10 mouse cellular contexts compared by ENCODE assay signal in the genomic region with DNA sequence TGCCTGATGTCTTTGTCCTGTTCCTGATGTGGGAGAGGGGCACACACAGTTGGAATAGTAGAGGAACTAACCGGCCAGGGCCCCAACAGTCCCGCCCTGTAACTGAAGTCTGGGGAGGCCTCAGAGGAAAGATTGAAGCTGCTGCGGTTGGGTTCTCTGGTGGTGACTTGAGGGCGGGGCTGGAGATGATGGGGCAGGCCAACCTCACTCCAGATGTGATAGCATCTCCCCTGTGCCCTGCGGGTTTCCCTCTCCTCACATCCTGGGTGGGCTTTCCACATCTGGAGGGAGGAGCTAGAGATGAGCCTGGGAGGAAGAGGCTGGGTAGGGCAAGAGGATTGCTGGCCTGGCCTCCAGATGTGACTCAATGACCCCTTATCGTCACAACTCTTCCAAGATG. TPM values are rescaled to one million over a fixed set of nuclear protein-coding genes. Genes with fewer than 3 reads are reported as not detected.
A peak's percentile ranks its signal among the peaks of the same experiment; 100 is the strongest.
DNase-seq lines count a peak whose midpoint lies in the region; ATAC-seq and TF ChIP-seq lines count a peak whose summit lies in the region.
"Had no signal": no experiment of that assay in that cellular context is flagged by ENCODE, and none has a peak within 500 bp of the region (broad histone marks: within the 10 kb centered on the region; RNA-seq: fewer than 3 reads in every experiment).

No protein-coding gene starts in this region.

- no peak for TF ChIP-seq CTCF in CH12.LX (conservative IDR thresholded peaks at IDR 0.05 in 1 of 2, IDR thresholded peaks at IDR 0.05 in 1 of 2; ENCODE audit: low read depth in 2 of 2, low read length in 2 of 2)

- dilution Hi-C loops in CH12.LX (cut with MboI; ENCODE audit: extremely low pct_ligation_motif_present, extremely low pct_unique_long_range_greater_than_20kb, low sequenced_read_pairs), result no loop called here

- peaks cover 33 to 68% of the 10 kb centered on the region in 2 experiments for H3K4me1 ChIP-seq in CH12.LX (ENCODE audit: control insufficient read depth in 1 of 2, insufficient read depth in 2 of 2)

- H3K9ac ChIP-seq in CH12.LX (ENCODE audit: insufficient read depth, low read depth), result peak overlapping the region; percentile 36
- H3K9ac ChIP-seq: hindbrain, embryonic 13.5 days had no signal

- intact Hi-C loops in gastrocnemius, postnatal 14 days (cut with DNase I; ENCODE audit: low total_unique reads), result no loop called here

- H3K4me3 ChIP-seq in CH12.LX (replicated peaks in 1 of 3; ENCODE audit: low read depth in 2 of 3, low read length in 2 of 3, poor library complexity in 1 of 3), result peak overlapping the region; percentile 17 to 49 (median 29)
- H3K4me3 ChIP-seq: hindbrain, embryonic 13.5 days; left cerebral cortex, adult 2 months had no signal

- peaks cover 0 to 14% of the 10 kb centered on the region in 2 experiments for H3K36me3 ChIP-seq in CH12.LX (replicated peaks in 1 of 2; ENCODE audit: control insufficient read depth in 1 of 2, insufficient read depth in 1 of 2, low read length in 1 of 2)

- H3K27me3 ChIP-seq in CH12.LX (replicated peaks), result no peaks in the 10 kb centered on the region

- peak; percentile 47; the same call in 1 of the 2 replicates for TF ChIP-seq EP300 in CH12.LX (IDR thresholded peaks at IDR 0.05; ENCODE audit: low read length)

- peak; percentile 35 for DNase-seq in cerebellum, adult 11-12 months
- DNase-seq in cerebellum, adult 9-10 months, result no peak
- peak; percentile 89 for DNase-seq in CH12.LX (ENCODE audit: extremely low read depth)
- DNase-seq in gastrocnemius, postnatal 14 days, result no peak
- no peak for DNase-seq in neural tube, embryonic 10.5 days (ENCODE audit: extremely low spot score, low spot score)
- no peak for DNase-seq in urinary bladder, postnatal 10 days (ENCODE audit: low spot score)

- H3K9me3 ChIP-seq in CH12.LX (replicated peaks; ENCODE audit: low read length), result peaks cover 3% of the 10 kb centered on the region
- H3K9me3 ChIP-seq: hindbrain, embryonic 13.5 days had no signal

- H3K27ac ChIP-seq in CH12.LX (ENCODE audit: insufficient read depth, low read depth), result peak overlapping the region; percentile 68
- H3K27ac ChIP-seq: hindbrain, embryonic 13.5 days; left cerebral cortex, adult 2 months had no signal

- in situ Hi-C loops in CH12.LX (cut with MboI; ENCODE audit: low pct_ligation_motif_present, low pct_unique_long_range_greater_than_20kb, low sequenced_read_pairs), result loop anchor here (25.0 kb wide), 1 partner anchor 414 kb away; a partner anchor contains a TSS

- no peak for TF ChIP-seq RAD21 in CH12.LX (IDR thresholded peaks at IDR 0.05; ENCODE audit: low read depth, low read length)

- TF ChIP-seq POLR2A in CH12.LX (IDR thresholded peaks at IDR 0.05; ENCODE audit: low read depth, low read length), result peak; percentile 78

- H3K79me2 ChIP-seq in CH12.LX (replicated peaks; ENCODE audit: control insufficient read depth, extremely low read depth, insufficient read depth, poor library complexity, severe bottlenecking), result peaks cover 4% of the 10 kb centered on the region; the same call in 1 of the 2 replicates

- peak overlapping the region; percentile 42 for H3K4me2 ChIP-seq in CH12.LX (ENCODE audit: insufficient read depth, low read depth, poor library complexity, severe bottlenecking)
- H3K4me2 ChIP-seq: hindbrain, embryonic 13.5 days had no signal

- peak; percentile 50 for ATAC-seq in granulocyte monocyte progenitor cell, adult 5-6 weeks (replicated peaks; ENCODE audit: poor library complexity, severe bottlenecking)
- ATAC-seq in monocyte, adult 5-6 weeks (replicated peaks; ENCODE audit: insufficient number of reproducible peaks, low FRiP score, low TSS enrichment, poor library complexity, severe bottlenecking), result peak; percentile 42; the same call in 1 of the 2 replicates

TF ChIP-seq in CH12.LX, 34 proteins besides CTCF, POLR2A, EP300 and RAD21:
- 0 out of 2 replicates have a peak, but pooled peaks have one; percentile 20 for TF ChIP-seq NRF1 (IDR thresholded peaks at IDR 0.05; ENCODE audit: low read depth, low read length)
- TF ChIP-seq MXI1 (IDR thresholded peaks at IDR 0.05; ENCODE audit: low read depth, low read length), result no peak
- TF ChIP-seq MEF2A (IDR thresholded peaks at IDR 0.05; ENCODE audit: borderline replicate concordance, low read depth, low read length), result peak; percentile 39; the same call in 1 of the 2 replicates
- TF ChIP-seq NELFE (IDR thresholded peaks at IDR 0.05; ENCODE audit: low read depth, low read length), result peak; percentile 66
- TF ChIP-seq TBP (conservative IDR thresholded peaks at IDR 0.05; ENCODE audit: low read depth, low read length), result peak; percentile 45; the same call in 1 of the 2 replicates
- no peak for TF ChIP-seq KAT2A (IDR thresholded peaks at IDR 0.05; ENCODE audit: insufficient replicate concordance, low read length)
- TF ChIP-seq HCFC1 (IDR thresholded peaks at IDR 0.05; ENCODE audit: low read depth, low read length), result no peak; the same call in 1 of the 2 replicates
- peak; percentile 84 for TF ChIP-seq TCF12 (IDR thresholded peaks at IDR 0.05; ENCODE audit: low read depth, low read length)
- TF ChIP-seq BHLHE40 (IDR thresholded peaks at IDR 0.05; ENCODE audit: low read depth, low read length), result peak; percentile 32
- peak; percentile 42; the same call in 1 of the 2 replicates for TF ChIP-seq IRF4 (IDR thresholded peaks at IDR 0.05; ENCODE audit: low read depth, low read length)
- no peak; the same call in 1 of the 2 replicates for TF ChIP-seq JUND (conservative IDR thresholded peaks at IDR 0.05; ENCODE audit: low read depth, low read length)
- TF ChIP-seq ETS1 (conservative IDR thresholded peaks at IDR 0.05; ENCODE audit: low read depth, low read length), result peak; percentile 67

RNA-seq across cellular contexts. Expression of a gene that starts 2.9 kb away (rescaled TPM):
- total RNA-seq in CH12.LX (2012; rRNA removed) (735 and 858 TPM in 2 replicates), CH12.LX (2014; rRNA removed) (791 and 805 TPM in 2 replicates)
- polyA plus RNA-seq in CH12.LX (2012; ENCODE audit: insufficient read length, low read depth), result 592 and 637 TPM in 2 replicates
- 677 and 745 TPM in 2 replicates for total RNA-seq in granulocyte monocyte progenitor cell, adult 5-6 weeks (2014; fragmentation: Nextera tagmentation)
- 746 and 991 TPM in 2 replicates for total RNA-seq in granulocyte monocyte progenitor cell, adult 5-6 weeks (2017)
- total RNA-seq in monocyte, adult 5-6 weeks (2017), result 404 to 1,073 TPM (median 510 TPM) in 3 replicates
- 100 to 1,000 TPM; 398 to 459 TPM for total RNA-seq in gastrocnemius, postnatal 14 days (2021)

RNA-seq across cellular contexts. Expression of a gene that starts 9.9 kb away (rescaled TPM):
- total RNA-seq in CH12.LX (2012; rRNA removed) (9.3 and 9.8 TPM in 2 replicates), CH12.LX (2014; rRNA removed) (2.8 and 3.1 TPM in 2 replicates)
- polyA plus RNA-seq in CH12.LX (2012; ENCODE audit: insufficient read length, low read depth), result 3.4 and 5.4 TPM in 2 replicates
- total RNA-seq in granulocyte monocyte progenitor cell, adult 5-6 weeks (2014; fragmentation: Nextera tagmentation), result 10.6 and 19.8 TPM in 2 replicates
- total RNA-seq in granulocyte monocyte progenitor cell, adult 5-6 weeks (2017), result 4.0 and 6.4 TPM in 2 replicates
- 1.1 to 3.5 TPM in 2 of 3 replicates, not detected in the other for total RNA-seq in monocyte, adult 5-6 weeks (2017)
- total RNA-seq in gastrocnemius, postnatal 14 days (2021), result 1 to 10 TPM; 4.8 to 6.8 TPM

RNA-seq across cellular contexts. Expression of a gene that starts 11.1 kb away (rescaled TPM):
- total RNA-seq in CH12.LX (2012; rRNA removed) (33.2 and 40.0 TPM in 2 replicates), CH12.LX (2014; rRNA removed) (13.2 and 13.7 TPM in 2 replicates)
- polyA plus RNA-seq in CH12.LX (2012; ENCODE audit: insufficient read length, low read depth), result 89.5 and 91.1 TPM in 2 replicates
- total RNA-seq in granulocyte monocyte progenitor cell, adult 5-6 weeks (2014; fragmentation: Nextera tagmentation), result 34.4 and 60.8 TPM in 2 replicates
- 20.1 and 30.7 TPM in 2 replicates for total RNA-seq in granulocyte monocyte progenitor cell, adult 5-6 weeks (2017)
- 8.3 to 18.0 TPM (median 11.6 TPM) in 3 replicates for total RNA-seq in monocyte, adult 5-6 weeks (2017)
- total RNA-seq in gastrocnemius, postnatal 14 days (2021), result 10 to 100 TPM; 28.3 to 30.3 TPM

RNA-seq across cellular contexts. Expression of a gene that starts 23.9 kb away (rescaled TPM):
- total RNA-seq in CH12.LX (2012; rRNA removed) (26.3 and 31.0 TPM in 2 replicates), CH12.LX (2014; rRNA removed) (10.9 and 11.5 TPM in 2 replicates)
- polyA plus RNA-seq in CH12.LX (2012; ENCODE audit: insufficient read length, low read depth), result 25.5 and 27.3 TPM in 2 replicates
- 44.7 and 55.4 TPM in 2 replicates for total RNA-seq in granulocyte monocyte progenitor cell, adult 5-6 weeks (2014; fragmentation: Nextera tagmentation)
- total RNA-seq in granulocyte monocyte progenitor cell, adult 5-6 weeks (2017), result 20.6 and 32.3 TPM in 2 replicates
- 21.8 to 39.7 TPM (median 29.5 TPM) in 3 replicates for total RNA-seq in monocyte, adult 5-6 weeks (2017)
- 10 to 100 TPM; 57.9 to 80.0 TPM for total RNA-seq in gastrocnemius, postnatal 14 days (2021)

RNA-seq across cellular contexts. Expression of a gene that starts 24.0 kb away (rescaled TPM):
- total RNA-seq in CH12.LX (2012; rRNA removed), result 20.6 and 23.8 TPM in 2 replicates
- 12.3 and 15.5 TPM in 2 replicates for total RNA-seq in CH12.LX (2014; rRNA removed)
- polyA plus RNA-seq in CH12.LX (2012; ENCODE audit: insufficient read length, low read depth), result 48.6 and 69.7 TPM in 2 replicates
- 58.0 and 70.8 TPM in 2 replicates for total RNA-seq in granulocyte monocyte progenitor cell, adult 5-6 weeks (2014; fragmentation: Nextera tagmentation)
- 19.3 and 29.4 TPM in 2 replicates for total RNA-seq in granulocyte monocyte progenitor cell, adult 5-6 weeks (2017)
- 18.5 to 41.3 TPM (median 19.2 TPM) in 3 replicates for total RNA-seq in monocyte, adult 5-6 weeks (2017)
- total RNA-seq in gastrocnemius, postnatal 14 days (2021), result 1 to 10 TPM; 3.3 to 3.6 TPM

Comparison
In these comparisons a context has a peak if more than half of its experiments do, and no peak if none do; other contexts are left out.
1. DNase-seq: peak in cerebellum, adult 11-12 months (single experiment) and CH12.LX (single experiment); none in cerebellum, adult 9-10 months (single experiment), gastrocnemius, postnatal 14 days (single experiment), neural tube, embryonic 10.5 days (single experiment) and urinary bladder, postnatal 10 days (single experiment).